Mouse (Mus musculus): Measurements from ENCODE around the gene B4galt7. TPM values are rescaled to one million over a fixed set of nuclear protein-coding genes. Genes with fewer than 3 reads are reported as not detected.
"Not testable (repeated sequence)": the region's sequence is repeated elsewhere in the genome, so short reads cannot be mapped to it uniquely, and the experiment has no call there.

B4galt7 gene
- polyA plus RNA-seq, 1 experiment from 2014 or later, result 14.3 TPM

DNA sequence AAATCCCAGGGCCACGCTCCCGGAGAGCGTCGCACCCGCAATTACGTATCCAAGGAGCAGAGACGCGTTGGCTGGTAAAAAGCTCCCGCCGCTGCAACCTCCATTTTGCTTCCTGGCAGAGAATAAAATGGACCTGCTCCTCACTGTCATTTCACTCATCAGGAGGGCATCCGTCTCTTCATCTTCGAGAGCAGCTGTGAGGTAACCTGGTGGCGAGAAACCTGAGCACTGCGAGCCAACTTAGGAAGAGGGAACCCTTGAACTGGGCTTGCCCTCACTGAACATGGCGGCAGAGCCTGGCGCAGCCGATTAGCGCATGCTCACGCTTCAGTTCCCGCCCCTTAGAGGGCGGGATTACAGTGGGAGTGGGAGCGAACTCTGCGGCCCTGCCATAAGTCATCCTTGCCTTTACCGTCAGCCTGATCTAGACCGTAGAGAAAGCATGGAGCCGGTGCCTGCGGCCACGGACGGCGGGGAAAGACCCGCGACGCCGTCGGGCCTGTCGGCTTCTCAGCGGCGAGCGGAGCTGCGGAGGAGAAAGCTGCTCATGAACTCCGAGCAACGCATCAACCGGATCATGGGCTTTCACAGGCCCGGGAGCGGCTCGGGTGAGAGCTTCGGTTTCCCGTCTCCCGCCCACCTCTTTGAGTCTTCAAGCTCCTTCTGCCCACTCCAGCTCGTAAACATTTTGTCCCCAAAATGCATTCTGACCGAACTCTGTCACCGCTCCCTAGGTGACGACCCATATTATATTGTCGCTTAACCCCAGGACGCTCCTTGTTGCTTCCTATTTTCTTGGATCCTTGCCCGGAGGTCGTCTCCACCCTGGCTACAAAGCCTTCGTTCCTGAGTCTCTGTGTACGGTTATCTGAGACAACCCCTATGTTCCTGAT lies 23.2 kb downstream of the B4galt7 start, which contains the start of gene Caml:
TSS of gene Caml (plus strand) at position 357 of the 893 bp plus-strand sequence.
- H3K4me2 ChIP-seq (replicated peaks; ENCODE audit: low read depth), result peak within 1 kb of the TSS; percentile 80
- TF ChIP-seq CTCF (IDR thresholded peaks at IDR 0.05; ENCODE audit: low read depth), result no peak; the same call in 1 of the 2 replicates
- peak; percentile 97 for ATAC-seq
- H3K4me1 ChIP-seq (replicated peaks; ENCODE audit: control insufficient read depth, insufficient read depth, low read length), result no peaks in the 10 kb centered on the region
- no peaks in the 10 kb centered on the region for H3K27me3 ChIP-seq (replicated peaks; ENCODE audit: control insufficient read depth, insufficient read depth, low read length)
- peak within 1 kb of the TSS; percentile 88 for H3K4me3 ChIP-seq (ENCODE audit: low read depth, low read length)
- H3K9me3 ChIP-seq (ENCODE audit: control insufficient read depth), result no peaks in the 10 kb centered on the region
- H3K36me3 ChIP-seq (ENCODE audit: control insufficient read depth, insufficient read depth), result peaks cover 14% of the 10 kb centered on the region; the same call in 1 of the 2 replicates
- under 1% methylated on average over 59 of the region's 59 CpGs for WGBS
- H3K27ac ChIP-seq (ENCODE audit: low read depth, low read length), result peak within 1 kb of the TSS; percentile 58
- peak within 1 kb of the TSS; percentile 84 for H3K9ac ChIP-seq (ENCODE audit: low read depth, low read length)

DNA sequence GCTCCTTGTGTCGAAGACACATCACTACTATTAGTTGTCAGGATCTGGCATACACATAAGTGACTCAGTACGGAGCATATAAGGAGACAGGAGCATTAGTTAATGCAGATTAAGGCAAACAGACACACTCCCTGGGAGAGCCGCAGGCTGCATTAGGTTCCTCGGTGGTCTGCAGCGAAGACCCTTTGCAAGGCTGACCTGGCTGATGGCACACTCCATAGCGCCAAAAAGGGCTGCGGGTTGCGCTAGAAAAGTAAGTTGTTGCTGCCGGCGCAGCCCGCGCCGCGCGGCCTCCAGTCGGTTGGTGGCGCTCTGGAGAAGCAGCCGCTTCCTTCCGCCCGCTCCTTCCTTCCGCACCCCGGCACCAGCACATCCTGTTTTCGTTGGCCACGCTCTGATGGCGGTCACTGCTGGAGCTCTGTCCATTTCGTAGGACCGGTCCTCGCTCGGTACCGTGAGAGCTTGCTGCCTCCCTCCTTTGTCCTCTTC lies 35.0 kb downstream of the B4galt7 start, which contains the start of gene Ddx46:
TSS of gene Ddx46 (plus strand) at position 389 of the 489 bp plus-strand sequence.
- H3K4me1 ChIP-seq (replicated peaks; ENCODE audit: control insufficient read depth, insufficient read depth, low read length), result no peaks in the 10 kb centered on the region
- TF ChIP-seq CTCF (IDR thresholded peaks at IDR 0.05; ENCODE audit: low read depth), result peak; percentile 96
- 4% methylated on average over 30 of the region's 30 CpGs for WGBS
- ATAC-seq, result peak; percentile 91
- H3K4me3 ChIP-seq (ENCODE audit: low read depth, low read length), result peak within 1 kb of the TSS; percentile 99
- no peak within 1 kb of the TSS for H3K27ac ChIP-seq (ENCODE audit: low read depth, low read length)
- H3K4me2 ChIP-seq (replicated peaks; ENCODE audit: low read depth), result peak within 1 kb of the TSS; percentile 81
- no peaks in the 10 kb centered on the region for H3K9me3 ChIP-seq (ENCODE audit: control insufficient read depth)
- H3K27me3 ChIP-seq (replicated peaks; ENCODE audit: control insufficient read depth, insufficient read depth, low read length), result no peaks in the 10 kb centered on the region
- H3K9ac ChIP-seq (ENCODE audit: low read depth, low read length), result peak within 1 kb of the TSS; percentile 86
- H3K36me3 ChIP-seq (ENCODE audit: control insufficient read depth, insufficient read depth), result peaks cover 37% of the 10 kb centered on the region

DNA sequence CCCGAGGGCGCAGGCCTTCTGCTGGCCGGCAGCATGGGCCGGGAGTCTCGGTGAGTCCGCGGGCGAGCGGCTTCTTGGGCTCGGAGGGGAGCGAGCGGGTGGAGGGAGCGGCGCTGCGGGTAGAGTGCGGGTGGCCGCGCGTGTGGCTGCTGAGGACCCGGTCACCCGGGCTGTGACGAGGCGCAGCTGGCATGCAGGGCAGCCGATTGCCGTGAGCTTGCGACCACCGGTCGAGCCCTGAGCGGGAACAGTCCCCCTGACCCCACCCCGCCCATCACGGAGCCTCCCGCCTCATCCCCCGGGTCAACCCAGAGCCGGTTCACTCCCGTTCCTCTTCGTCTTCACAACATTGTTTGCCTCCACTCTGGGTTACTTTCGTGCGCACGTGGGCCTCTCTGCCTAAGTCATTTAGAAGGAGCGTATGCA lies 35.5 kb downstream of the B4galt7 start:
- ATAC-seq, result peak; percentile 50

DNA sequence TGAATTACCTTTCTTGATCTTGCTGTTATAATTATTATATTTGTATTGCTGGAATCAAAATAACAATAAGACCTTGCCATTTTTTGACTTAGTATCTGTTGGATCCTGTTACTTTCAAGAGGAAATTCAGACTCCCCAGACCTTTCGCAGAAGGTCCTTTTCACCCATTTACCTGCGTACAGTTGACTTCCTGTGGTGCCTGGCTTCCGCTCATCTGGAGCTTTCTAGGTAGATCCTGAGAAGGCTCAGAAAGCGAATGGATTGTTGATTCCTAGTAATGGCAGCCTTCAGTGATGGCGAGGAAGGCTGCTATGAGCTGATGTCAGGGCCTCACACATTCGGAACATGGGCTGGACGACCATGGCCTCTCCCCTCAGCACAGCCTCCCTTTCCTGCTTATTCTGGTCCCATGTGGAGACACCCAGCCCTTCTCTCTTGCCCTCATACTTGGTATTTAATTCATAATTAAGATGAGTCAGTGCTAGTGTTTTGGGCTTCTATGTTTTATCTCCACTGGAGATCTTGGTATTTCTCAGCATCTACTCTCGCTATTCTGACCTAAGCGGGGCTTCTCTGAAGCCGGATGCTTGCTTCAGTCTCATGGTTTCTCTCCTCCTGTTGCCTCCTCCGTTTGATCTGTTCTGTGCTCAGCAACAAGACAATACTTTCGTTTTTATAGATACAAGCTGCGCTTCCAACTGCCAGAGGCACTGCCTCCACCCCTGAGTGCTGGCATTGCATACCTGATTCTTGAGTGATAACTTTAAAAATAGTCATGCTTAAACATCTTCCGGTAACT lies 36.7 kb downstream of the B4galt7 start:
- 88% methylated on average over 14 of the region's 14 CpGs for WGBS
- TF ChIP-seq CTCF (IDR thresholded peaks at IDR 0.05; ENCODE audit: low read depth), result no peak
- no peak for ATAC-seq
- H3K36me3 ChIP-seq (ENCODE audit: control insufficient read depth, insufficient read depth), result peaks cover 40% of the 10 kb centered on the region
- H3K4me3 ChIP-seq (ENCODE audit: low read depth, low read length), result no peak overlapping the region; the same call in 1 of the 2 replicates
- H3K4me1 ChIP-seq (replicated peaks; ENCODE audit: control insufficient read depth, insufficient read depth, low read length), result no peaks in the 10 kb centered on the region
- H3K9me3 ChIP-seq (ENCODE audit: control insufficient read depth), result no peaks in the 10 kb centered on the region
- H3K27me3 ChIP-seq (replicated peaks; ENCODE audit: control insufficient read depth, insufficient read depth, low read length), result no peaks in the 10 kb centered on the region
- H3K9ac ChIP-seq (ENCODE audit: low read depth, low read length), result no peak overlapping the region
- H3K4me2 ChIP-seq (replicated peaks; ENCODE audit: low read depth), result no peak overlapping the region
- no peak overlapping the region for H3K27ac ChIP-seq (ENCODE audit: low read depth, low read length)

More for the DNA sequence above, 35.5 kb downstream of the B4galt7 start:
- Histone ChIP-seq H3K4me2 (replicated peaks; ENCODE audit: low read depth) (peak overlapping the region; percentile 81), H3K9me3 (ENCODE audit: control insufficient read depth) (no peaks in the 10 kb centered on the region), H3K4me1 (replicated peaks; ENCODE audit: control insufficient read depth, insufficient read depth, low read length) (no peaks in the 10 kb centered on the region), H3K27me3 (replicated peaks; ENCODE audit: control insufficient read depth, insufficient read depth, low read length) (no peaks in the 10 kb centered on the region), H3K4me3 (ENCODE audit: low read depth, low read length) (peak overlapping the region; percentile 99), H3K27ac (ENCODE audit: low read depth, low read length) (no peak overlapping the region), H3K9ac (ENCODE audit: low read depth, low read length) (peak overlapping the region; percentile 86), H3K36me3 (ENCODE audit: control insufficient read depth, insufficient read depth) (peaks cover 38% of the 10 kb centered on the region)
- no peak for TF ChIP-seq CTCF (IDR thresholded peaks at IDR 0.05; ENCODE audit: low read depth)
- WGBS, result under 1% methylated on average over 40 of the region's 40 CpGs

DNA sequence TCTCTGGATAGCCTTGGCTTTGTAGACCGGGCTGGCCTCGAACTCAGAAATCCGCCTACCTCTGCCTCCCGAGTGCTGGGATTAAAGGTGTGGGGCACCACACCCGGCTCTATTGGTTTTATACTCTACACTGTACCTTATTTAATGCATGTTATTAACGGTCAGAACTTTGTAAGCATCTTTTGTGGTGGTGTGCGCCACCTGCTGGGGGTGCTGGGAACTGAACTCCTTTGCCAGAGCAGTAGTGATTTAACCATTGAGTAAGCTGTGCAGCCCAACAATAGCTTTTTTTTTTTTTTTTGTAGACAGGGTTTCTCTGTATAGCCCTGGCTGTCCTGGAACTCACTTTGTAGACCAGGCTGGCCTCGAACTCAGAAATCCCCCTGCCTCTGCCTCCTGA lies 40.8 kb downstream of the B4galt7 start:
- not testable (repeated sequence) for H3K4me2 ChIP-seq (replicated peaks; ENCODE audit: low read depth); H3K4me3 ChIP-seq (ENCODE audit: low read depth, low read length); H3K27ac ChIP-seq (ENCODE audit: low read depth, low read length); H3K9ac ChIP-seq (ENCODE audit: low read depth, low read length); ATAC-seq; H3K27me3 ChIP-seq (replicated peaks; ENCODE audit: control insufficient read depth, insufficient read depth, low read length); H3K9me3 ChIP-seq (ENCODE audit: control insufficient read depth); H3K4me1 ChIP-seq (replicated peaks; ENCODE audit: control insufficient read depth, insufficient read depth, low read length)
- peak; percentile 83 for TF ChIP-seq CTCF (IDR thresholded peaks at IDR 0.05; ENCODE audit: low read depth)
- peaks cover 39% of the 10 kb centered on the region for H3K36me3 ChIP-seq (ENCODE audit: control insufficient read depth, insufficient read depth)
- 40% methylated on average over 8 of the region's 8 CpGs for WGBS

DNA sequence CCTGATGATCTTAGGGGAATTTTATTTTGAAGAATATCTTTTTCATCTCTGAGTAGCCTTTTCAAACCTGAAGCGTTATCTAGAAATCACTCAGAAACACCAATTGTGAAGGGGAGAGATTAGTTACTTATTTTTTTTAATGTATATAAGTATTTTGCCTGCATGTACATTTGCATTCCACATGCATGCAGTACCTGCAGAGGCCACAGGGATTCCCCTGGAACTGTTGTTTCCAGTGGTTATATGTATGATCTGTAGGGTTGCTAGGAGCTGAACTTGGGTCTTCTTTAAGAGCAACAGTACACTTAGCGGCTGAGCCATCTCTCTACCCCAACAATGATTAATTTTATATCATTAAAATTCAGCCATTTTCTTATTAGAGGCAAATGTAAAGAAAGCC lies 44.8 kb downstream of the B4galt7 start:
- Histone ChIP-seq H3K4me2 (replicated peaks; ENCODE audit: low read depth) (no peak overlapping the region), H3K36me3 (ENCODE audit: control insufficient read depth, insufficient read depth) (peaks cover 66% of the 10 kb centered on the region), H3K4me1 (replicated peaks; ENCODE audit: control insufficient read depth, insufficient read depth, low read length) (no peaks in the 10 kb centered on the region), H3K4me3 (ENCODE audit: low read depth, low read length) (no peak overlapping the region), H3K27ac (ENCODE audit: low read depth, low read length) (no peak overlapping the region), H3K27me3 (replicated peaks; ENCODE audit: control insufficient read depth, insufficient read depth, low read length) (no peaks in the 10 kb centered on the region), H3K9me3 (ENCODE audit: control insufficient read depth) (no peaks in the 10 kb centered on the region), H3K9ac (ENCODE audit: low read depth, low read length) (no peak overlapping the region)
- ATAC-seq, result no peak
- 94% methylated on average over 2 of the region's 2 CpGs for WGBS
- TF ChIP-seq CTCF (IDR thresholded peaks at IDR 0.05; ENCODE audit: low read depth), result peak; percentile 65
